Comparison of ENCODE assay signal across 19 mouse cellular contexts in the genomic region with DNA sequence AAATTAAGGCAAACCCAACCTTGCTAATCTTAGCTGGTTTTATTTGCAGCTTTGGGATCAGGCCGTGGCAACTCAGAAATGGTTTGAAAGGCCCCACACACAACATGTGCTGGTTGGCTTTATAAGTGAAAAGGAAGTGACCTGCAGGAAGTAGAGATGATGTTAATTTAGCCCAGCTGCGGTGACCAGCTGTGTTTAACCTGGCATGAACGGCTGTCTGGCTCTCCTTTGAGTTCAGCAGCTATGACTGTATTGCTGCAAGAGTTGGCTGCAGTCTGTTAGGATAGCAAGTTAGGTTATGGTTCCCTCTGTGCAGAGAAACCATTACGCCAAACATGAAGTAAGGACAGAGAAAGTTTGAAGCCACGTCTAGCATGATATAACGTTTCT. TPM values are rescaled to one million over a fixed set of nuclear protein-coding genes. Genes with fewer than 3 reads are reported as not detected.
DNase-seq lines count a peak whose midpoint lies in the region; ATAC-seq and TF ChIP-seq lines count a peak whose summit lies in the region.
"Had no signal": no experiment of that assay in that cellular context is flagged by ENCODE, and none has a peak within 500 bp of the region (broad histone marks: within the 10 kb centered on the region; RNA-seq: fewer than 3 reads in every experiment).

No protein-coding gene starts in this region.

- ATAC-seq in liver, embryonic 12.5 days, result no peak
- ATAC-seq in megakaryocyte, adult 5-6 weeks (ENCODE audit: poor library complexity, severe bottlenecking), result 0 out of 2 replicates have a peak, but pooled peaks have one; percentile 26
- no peak for ATAC-seq in hindbrain, embryonic 16.5 days
- ATAC-seq: intestine, postnatal 0 days; midbrain, embryonic 15.5 days had no signal

- intact Hi-C loops in left cerebral cortex, postnatal 4 days (cut with DNase I), result loop anchor here (10.0 kb wide), 1 partner anchor 90 kb away; a partner anchor contains a TSS

- H3K4me2 ChIP-seq in liver, embryonic 12.5 days, result no peak overlapping the region
- no peak overlapping the region for H3K4me2 ChIP-seq in hindbrain, embryonic 16.5 days (ENCODE audit: low read length)
- H3K4me2 ChIP-seq: midbrain, embryonic 15.5 days had no signal

- H3K9me3 ChIP-seq in liver, embryonic 12.5 days (replicated peaks), result no peaks in the 10 kb centered on the region
- no peaks in the 10 kb centered on the region for H3K9me3 ChIP-seq in hindbrain, embryonic 16.5 days (ENCODE audit: control insufficient read depth, low read length)
- H3K9me3 ChIP-seq: hindbrain, embryonic 10.5 days; midbrain, embryonic 15.5 days had no signal

- H3K4me3 ChIP-seq in liver, adult 2 months (ENCODE audit: insufficient read depth, low read depth, low read length), result no peak overlapping the region
- no peak overlapping the region for H3K4me3 ChIP-seq in liver, embryonic 12.5 days
- no peak overlapping the region for H3K4me3 ChIP-seq in embryonic fibroblast, embryonic 13.5 days (ENCODE audit: insufficient read depth, low read length)
- no peak overlapping the region for H3K4me3 ChIP-seq in hindbrain, embryonic 16.5 days (ENCODE audit: low read length)
- H3K4me3 ChIP-seq: erythroblast, embryonic 14.5 days; hindbrain, embryonic 10.5 days; midbrain, embryonic 15.5 days had no signal

- TF ChIP-seq POLR2A in liver, adult 2 months (IDR thresholded peaks at IDR 0.05; ENCODE audit: extremely low read depth, insufficient read depth, low read length), result no peak
- no peak for TF ChIP-seq POLR2A in embryonic fibroblast, embryonic 13.5 days (IDR thresholded peaks at IDR 0.05; ENCODE audit: low read depth, low read length)

- no peak for TF ChIP-seq CTCF in liver, adult 2 months (IDR thresholded peaks at IDR 0.05; ENCODE audit: low read depth, low read length)
- TF ChIP-seq CTCF in embryonic fibroblast, embryonic 13.5 days (IDR thresholded peaks at IDR 0.05; ENCODE audit: borderline replicate concordance, insufficient read depth, low read length), result no peak

- WGBS in liver, adult 2 months, result 37% methylated on average over 6 of the region's 6 CpGs
- WGBS in liver, embryonic 12.5 days (ENCODE audit: insufficient replicate concordance), result 65% methylated on average over 6 of the region's 6 CpGs
- WGBS in hindbrain, embryonic 16.5 days, result 87% methylated on average over 6 of the region's 6 CpGs

- H3K27ac ChIP-seq in liver, adult 2 months (replicated peaks; ENCODE audit: insufficient read depth, low read depth, low read length), result no peak overlapping the region
- H3K27ac ChIP-seq in liver, embryonic 12.5 days, result no peak overlapping the region
- H3K27ac ChIP-seq in embryonic fibroblast, embryonic 13.5 days (ENCODE audit: insufficient read depth, low read length), result peak overlapping the region; percentile 20
- H3K27ac ChIP-seq in hindbrain, embryonic 16.5 days (ENCODE audit: low read depth, low read length), result no peak overlapping the region
- H3K27ac ChIP-seq: hindbrain, embryonic 10.5 days; liver, embryonic 14.5 days; midbrain, embryonic 15.5 days had no signal

- H3K36me3 ChIP-seq in liver, adult 2 months (ENCODE audit: control insufficient read depth, insufficient read depth, low read length), result no peaks in the 10 kb centered on the region
- no peaks in the 10 kb centered on the region for H3K36me3 ChIP-seq in liver, embryonic 12.5 days
- H3K36me3 ChIP-seq in hindbrain, embryonic 16.5 days (ENCODE audit: control insufficient read depth, insufficient read depth, low read length), result no peaks in the 10 kb centered on the region
- H3K36me3 ChIP-seq: hindbrain, embryonic 10.5 days; midbrain, embryonic 15.5 days had no signal

- no peaks in the 10 kb centered on the region for H3K27me3 ChIP-seq in liver, adult 2 months (ENCODE audit: control insufficient read depth, insufficient read depth, low read length)
- no peaks in the 10 kb centered on the region for H3K27me3 ChIP-seq in liver, embryonic 12.5 days (replicated peaks)
- H3K27me3 ChIP-seq in hindbrain, embryonic 16.5 days (replicated peaks; ENCODE audit: control insufficient read depth, insufficient read depth, low read length), result no peaks in the 10 kb centered on the region
- H3K27me3 ChIP-seq: midbrain, embryonic 15.5 days had no signal

- DNase-seq in liver, adult 2 months (ENCODE audit: extremely low read depth, low read depth, low spot score), result peak; percentile 79
- peak; percentile 84 for DNase-seq in adipocyte (ENCODE audit: low spot score)
- DNase-seq in left cerebral cortex, postnatal 4 days, result no peak
- DNase-seq in thymus, postnatal 10 days (ENCODE audit: low spot score in 2 of 2), result no peak
- DNase-seq: cerebellum, adult 2 months; gastrocnemius, postnatal 14 days had no signal

- H3K79me2 ChIP-seq in liver, adult 2 months (ENCODE audit: control insufficient read depth, insufficient read depth, low read length), result no peaks in the 10 kb centered on the region

- H3K4me1 ChIP-seq in liver, adult 2 months (ENCODE audit: control insufficient read depth, insufficient read depth, low read length), result peaks cover 5% of the 10 kb centered on the region; the same call in 1 of the 2 replicates
- H3K4me1 ChIP-seq in liver, embryonic 12.5 days, result no peaks in the 10 kb centered on the region
- H3K4me1 ChIP-seq in embryonic fibroblast, embryonic 13.5 days (ENCODE audit: control insufficient read depth, insufficient read depth, low read length), result no peaks in the 10 kb centered on the region
- H3K4me1 ChIP-seq in hindbrain, embryonic 16.5 days (ENCODE audit: control insufficient read depth, insufficient read depth, low read depth, low read length), result no peaks in the 10 kb centered on the region
- H3K4me1 ChIP-seq: hindbrain, embryonic 10.5 days; midbrain, embryonic 15.5 days had no signal

- no peak overlapping the region for H3K9ac ChIP-seq in liver, adult 2 months (ENCODE audit: low read depth, low read length)
- H3K9ac ChIP-seq in liver, embryonic 12.5 days, result no peak overlapping the region
- H3K9ac ChIP-seq in hindbrain, embryonic 16.5 days (ENCODE audit: low read depth, low read length), result no peak overlapping the region
- H3K9ac ChIP-seq: liver, embryonic 14.5 days; midbrain, embryonic 15.5 days had no signal

RNA-seq across cellular contexts. Expression of a gene that starts 20.1 kb away (rescaled TPM):
- not detected in 2 replicates for total RNA-seq in liver, adult 2 months (2014; rRNA removed)
- not detected in 2 replicates for polyA plus RNA-seq in liver, adult 2 months (2012; rRNA removed)
- polyA plus RNA-seq in liver, embryonic 12.5 days (2016; fragmentation: Nextera tagmentation; extraction: Ambion mirVana), result not detected in 2 replicates
- polyA plus RNA-seq in embryonic fibroblast, embryonic 13.5 days (2011; ENCODE audit: insufficient read length, low read depth, missing spikeins), result not detected in 2 replicates
- total RNA-seq in megakaryocyte, adult 5-6 weeks (2015), result not detected in 2 replicates
- not detected in 2 replicates for total RNA-seq in megakaryocyte, adult 5-6 weeks (2017)
- not detected for total RNA-seq in left cerebral cortex, postnatal 4 days (2021)
- not detected in 2 replicates for polyA plus RNA-seq in hindbrain, embryonic 16.5 days (2015; fragmentation: Nextera tagmentation; extraction: Ambion mirVana)
- total RNA-seq: adrenal gland, adult 18-20 months; gastrocnemius, postnatal 14 days; layer of hippocampus, postnatal 10 days; left cerebral cortex, postnatal 14 days had no signal
- polyA plus RNA-seq: cerebellum, adult 2 months; cortical plate, adult 2 months; erythroblast, embryonic 14.5 days; hindbrain, embryonic 10.5 days; intestine, postnatal 0 days; liver, embryonic 14.5 days; midbrain, embryonic 15.5 days had no signal

RNA-seq across cellular contexts. Expression of a gene that starts 46.3 kb away (rescaled TPM):
- total RNA-seq in liver, adult 2 months (2014; rRNA removed), result not detected in 2 replicates
- polyA plus RNA-seq in liver, adult 2 months (2012; rRNA removed), result not detected in 2 replicates
- not detected in 2 replicates for polyA plus RNA-seq in liver, embryonic 12.5 days (2016; fragmentation: Nextera tagmentation; extraction: Ambion mirVana)
- polyA plus RNA-seq in embryonic fibroblast, embryonic 13.5 days (2011; ENCODE audit: insufficient read length, low read depth, missing spikeins), result not detected in 2 replicates
- 2.2 and 2.8 TPM in 2 replicates for total RNA-seq in megakaryocyte, adult 5-6 weeks (2015)
- total RNA-seq in megakaryocyte, adult 5-6 weeks (2017), result 2.6 and 3.0 TPM in 2 replicates
- under 1 TPM; 0.54 to 0.60 TPM for total RNA-seq in left cerebral cortex, postnatal 4 days (2021)
- 0.59 and 8.9 TPM in 2 replicates for polyA plus RNA-seq in hindbrain, embryonic 16.5 days (2015; fragmentation: Nextera tagmentation; extraction: Ambion mirVana)
- total RNA-seq: gastrocnemius, postnatal 14 days had no signal
- polyA plus RNA-seq: erythroblast, embryonic 14.5 days; intestine, postnatal 0 days had no signal

Comparison
In these comparisons a context has a peak if more than half of its experiments do, and no peak if none do; other contexts are left out.
1. DNase-seq: peak in liver, adult 2 months (single experiment) and adipocyte (single experiment); none in left cerebral cortex, postnatal 4 days (single experiment) and thymus, postnatal 10 days (0 of 2).